Mouse (Mus musculus): ENCODE measurements at regions not wholly inside any gene's neighbourhood (a gene's known extent, or its start where the extent isn't known, plus 50 kb on each side); places are given as distances from the start of the nearest gene placed in this dataset.

DNA sequence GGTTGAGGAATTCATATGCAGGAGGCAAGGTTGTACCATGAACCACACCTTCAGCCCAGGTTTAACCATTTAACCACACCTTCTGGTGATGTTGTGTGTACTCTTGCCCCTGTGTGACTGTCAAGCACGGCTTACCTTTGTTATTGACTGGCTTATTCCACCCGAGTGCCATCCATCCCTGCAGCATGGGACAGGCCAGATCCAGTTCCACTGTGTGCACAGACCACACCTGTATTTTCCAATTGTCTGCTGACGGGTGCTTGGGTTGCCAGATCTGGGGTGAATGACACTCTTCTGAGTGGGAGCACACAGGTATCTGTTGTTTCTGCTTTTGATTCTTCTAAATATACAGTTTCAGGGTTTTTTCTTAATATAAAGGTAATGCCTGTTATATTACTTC is 196.1 kb downstream of the Tex29 start:
- no peak for TF ChIP-seq POLR2A (IDR thresholded peaks at IDR 0.05; ENCODE audit: insufficient read length, low read depth)
- TF ChIP-seq E2F4 (IDR thresholded peaks at IDR 0.05; ENCODE audit: insufficient read depth), result no peak
- TF ChIP-seq USF1 (IDR thresholded peaks at IDR 0.05; ENCODE audit: low read depth), result no peak
- TF ChIP-seq MAX (IDR thresholded peaks at IDR 0.05; ENCODE audit: low read depth), result no peak
- no peak for TF ChIP-seq MYOG (IDR thresholded peaks at IDR 0.05; ENCODE audit: control insufficient read depth in 1 of 3, insufficient read depth in 1 of 3, insufficient read length in 2 of 3, low read depth in 2 of 3)
- TF ChIP-seq MYOD1 (IDR thresholded peaks at IDR 0.05; ENCODE audit: control insufficient read depth in 1 of 3, insufficient read length in 2 of 3, low read depth in 2 of 3), result no peak
